Mouse (Mus musculus) 3T3-L1 (cell line): ENCODE results near the gene Tmem245.

Source experiments
- DNase-seq: peaks from one replicate; pipeline ENCODE4 v3.0.0-alpha.2; 2015; ENCODE audit warnings: low read depth, low spot score

Gene Tmem245

DNA sequence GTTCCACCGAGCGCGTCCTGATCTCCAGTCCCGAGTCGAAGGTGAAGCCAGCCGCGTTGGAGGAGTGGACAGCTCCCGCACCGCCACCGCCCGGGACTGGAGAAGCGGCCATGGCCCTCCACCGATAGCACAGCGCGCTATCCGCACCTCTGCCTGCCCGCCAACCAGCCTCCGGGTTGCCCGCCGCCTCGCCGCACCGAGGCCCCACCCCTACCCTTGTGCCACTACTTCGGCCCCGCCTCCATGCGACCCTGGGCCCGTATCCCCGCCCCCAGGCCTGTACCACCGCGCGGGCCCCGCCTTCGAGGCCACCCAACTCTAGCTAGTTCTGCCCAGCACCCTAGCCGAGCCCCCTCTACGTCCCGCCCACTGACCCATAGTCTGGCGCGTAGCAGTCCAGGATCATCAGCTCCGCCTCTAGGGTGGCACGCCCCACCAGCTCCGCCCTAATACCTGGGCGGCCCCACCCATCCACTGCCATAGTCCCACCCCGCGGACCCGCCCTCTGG lies 82.2 kb downstream of the Tmem245 start, which contains the start of gene Ctnnal1:
Gene Ctnnal1, minus strand, starts transcription at position 186 of the 509 bp plus-strand sequence.
- peak; percentile 83 for DNase-seq

DNA sequence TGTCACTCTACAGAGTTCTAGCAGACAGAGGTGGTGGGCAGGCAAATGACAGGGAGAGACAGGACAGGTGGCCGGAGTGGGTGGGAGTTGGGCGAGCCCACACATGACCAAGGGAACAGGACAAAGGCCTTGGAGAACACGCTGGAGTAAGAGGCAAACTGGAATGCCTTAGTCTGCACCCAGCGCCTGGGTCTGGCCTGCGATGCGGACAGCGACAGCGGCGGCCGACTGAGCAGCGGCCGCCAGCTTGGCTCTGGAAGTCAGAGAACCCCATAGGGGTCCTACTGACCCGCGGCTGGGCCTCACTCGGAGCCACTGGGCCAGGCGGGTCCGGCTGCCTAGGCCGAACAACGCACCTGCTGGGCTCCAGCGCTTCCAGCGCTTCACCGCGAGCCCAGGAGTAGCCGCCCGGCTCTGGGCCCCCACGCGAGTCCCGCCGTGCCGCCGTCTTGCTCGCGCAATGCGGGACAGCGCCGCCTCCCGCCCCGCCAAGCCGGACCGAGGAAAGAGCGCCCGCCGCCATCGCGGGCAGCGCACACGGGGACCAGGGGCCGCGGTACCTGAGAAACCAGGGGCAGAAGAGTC lies 82.7 kb downstream of the Tmem245 start:
- DNase-seq = peak; percentile 47

DNA sequence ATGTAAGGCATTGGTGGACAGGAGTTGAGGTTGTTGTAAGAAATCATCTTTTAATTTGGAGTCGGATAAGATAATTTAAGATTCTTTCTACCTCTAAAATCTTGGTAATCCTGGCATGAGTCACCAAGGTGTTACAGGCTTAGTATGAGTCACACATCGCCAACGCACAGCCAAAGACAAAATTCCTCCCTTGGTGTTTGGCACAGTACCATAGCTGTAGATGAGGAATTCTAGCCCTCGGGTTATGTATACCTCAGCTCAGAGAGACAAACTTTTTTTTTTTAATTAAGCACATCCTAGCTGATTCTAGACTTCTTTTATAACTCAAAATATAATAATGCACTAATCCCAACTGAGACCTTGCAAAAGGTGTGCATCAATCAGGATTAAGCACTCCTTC lies 83.2 kb downstream of the Tmem245 start:
- DNase-seq = peak; percentile 82

DNA sequence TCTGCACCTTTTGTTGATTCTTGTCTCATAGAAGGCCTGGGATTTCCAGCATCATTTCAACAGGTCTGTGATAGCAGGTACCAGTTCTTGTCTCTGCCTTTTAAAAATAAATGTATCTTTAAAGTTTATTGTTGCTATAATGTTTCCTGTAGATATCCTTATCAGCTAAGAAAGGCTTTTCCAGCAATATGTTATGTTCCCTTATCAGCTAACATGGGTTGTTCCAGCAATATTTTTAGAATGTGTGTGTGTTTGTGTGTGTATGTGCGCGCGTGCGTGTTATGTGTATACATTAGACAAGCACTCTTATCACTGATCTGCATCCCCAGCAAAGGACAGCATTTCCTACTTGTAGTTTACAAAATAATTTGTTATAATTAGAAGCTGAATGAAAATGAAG lies 85.7 kb downstream of the Tmem245 start:
- no peak for DNase-seq

DNA sequence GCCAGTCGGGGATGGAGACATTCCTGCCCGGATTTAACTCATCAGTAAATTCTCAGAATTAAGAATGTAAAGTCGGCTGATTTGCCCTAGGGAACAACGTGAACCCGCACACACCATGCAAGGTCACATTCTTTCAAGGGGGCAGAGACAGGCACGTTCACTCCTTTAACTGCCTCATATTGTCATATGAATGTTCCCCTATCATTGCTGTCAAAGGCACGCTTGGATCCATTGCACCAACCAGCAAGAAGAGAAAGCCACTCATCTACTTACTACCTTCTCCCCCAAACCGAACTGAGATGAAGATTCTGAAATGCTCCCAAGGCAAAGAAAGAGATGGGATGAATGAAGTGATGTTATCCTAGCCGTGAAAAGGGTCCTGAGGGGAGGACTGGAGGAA lies 88.5 kb downstream of the Tmem245 start:
- no peak for DNase-seq

DNA sequence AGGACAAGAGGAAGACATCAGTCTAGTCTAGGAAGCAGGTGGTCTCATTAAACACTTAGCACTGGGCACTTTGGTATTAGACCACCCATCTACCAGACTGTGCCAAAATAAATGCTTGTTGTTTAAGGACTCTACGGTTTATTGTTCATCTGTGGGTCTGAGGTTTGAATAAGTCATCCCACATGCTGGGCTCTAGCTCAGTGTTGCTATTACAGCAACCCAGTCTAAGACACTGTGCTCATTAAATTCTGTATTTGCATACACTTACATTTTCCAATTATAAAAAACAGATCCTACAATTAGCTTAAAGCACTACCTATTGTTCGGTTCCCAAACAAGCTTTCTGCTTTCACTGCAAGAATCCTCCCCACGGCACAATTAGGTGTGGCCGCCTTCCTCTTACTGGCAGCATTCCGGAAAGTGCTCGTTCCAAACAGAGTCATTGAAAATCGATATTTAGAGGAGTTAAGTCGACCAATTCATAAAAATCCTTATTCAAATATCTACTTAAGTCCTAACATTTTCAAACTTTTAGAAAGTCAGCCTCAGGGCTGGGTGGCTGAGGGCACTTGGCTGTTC lies 90.8 kb downstream of the Tmem245 start:
- DNase-seq = no peak

DNA sequence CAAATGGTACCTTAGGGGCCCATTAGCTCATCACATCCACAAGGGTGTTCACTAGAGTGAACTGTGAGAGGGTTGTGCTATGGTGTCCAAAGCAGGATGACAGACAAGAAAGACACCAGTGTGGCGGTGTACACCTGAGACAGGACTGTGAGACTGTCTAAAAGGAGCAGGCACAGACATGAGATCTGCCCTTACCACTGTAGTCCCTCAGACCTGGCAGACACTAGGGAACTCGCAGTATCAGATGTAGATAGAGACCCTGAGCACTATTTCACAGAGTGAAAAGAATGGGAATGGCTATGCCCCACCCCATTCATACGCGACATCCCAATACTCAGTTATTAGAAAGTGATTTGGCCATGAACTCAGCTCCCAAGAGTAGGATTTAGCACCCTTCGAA lies 91.3 kb downstream of the Tmem245 start:
- no peak for DNase-seq

DNA sequence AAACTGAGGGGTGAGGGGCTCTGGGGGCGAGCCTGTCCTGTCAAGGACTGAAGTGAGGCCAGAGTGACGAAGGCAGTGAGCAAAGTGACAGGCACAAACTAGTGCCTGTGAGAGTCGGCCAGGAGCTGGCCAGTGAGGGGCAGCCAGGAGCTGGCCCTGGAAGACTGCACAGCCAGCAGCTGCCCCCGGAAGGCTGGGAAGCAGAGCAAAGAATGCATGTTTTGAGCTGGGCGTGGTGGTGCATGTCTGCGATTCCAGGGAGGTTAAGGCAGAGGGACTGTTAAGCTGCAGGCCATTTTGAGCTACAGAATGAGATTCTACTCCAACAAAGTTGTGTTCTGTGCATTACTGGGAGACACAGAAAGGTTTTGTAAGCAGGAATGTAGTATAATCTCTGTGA lies 96.5 kb downstream of the Tmem245 start:
- no peak for DNase-seq

DNA sequence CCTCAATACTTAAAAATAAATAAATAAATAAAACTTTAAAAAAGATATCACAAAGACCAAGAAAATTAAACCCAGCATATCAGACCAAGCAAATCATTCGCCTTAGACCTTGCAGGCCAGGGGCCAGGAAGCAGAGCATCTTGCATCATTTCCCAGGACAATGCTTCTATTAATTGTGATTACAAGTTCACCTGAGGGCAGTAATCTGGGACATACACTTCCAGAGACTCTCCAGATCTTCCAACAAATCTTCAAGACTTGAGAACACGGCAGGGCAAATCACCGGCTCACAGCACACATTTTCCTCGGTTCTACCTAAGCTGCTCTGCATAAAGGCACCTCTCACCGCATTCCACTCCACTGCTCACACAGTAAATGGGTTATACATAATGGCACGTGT lies 99.2 kb downstream of the Tmem245 start:
- DNase-seq = no peak

DNA sequence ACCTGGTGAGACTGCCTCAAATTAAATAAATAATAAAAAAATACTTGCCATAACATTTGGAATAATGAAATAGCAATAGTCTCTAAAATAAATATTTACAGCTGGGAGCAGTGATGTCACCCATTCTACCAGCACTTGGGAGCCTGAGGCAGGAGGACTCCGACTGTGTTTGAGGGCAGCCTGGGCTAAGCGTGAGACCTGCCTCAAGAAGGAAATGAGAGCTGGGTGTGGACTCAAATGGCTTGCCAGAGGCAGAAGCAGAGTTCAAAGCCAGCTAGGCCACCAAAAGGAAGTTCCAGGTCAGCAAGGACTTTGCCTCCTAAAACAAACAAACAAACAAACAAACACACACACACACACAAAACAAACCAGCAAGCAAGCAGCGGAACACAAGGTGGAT lies 99.8 kb downstream of the Tmem245 start:
- no peak for DNase-seq

DNA sequence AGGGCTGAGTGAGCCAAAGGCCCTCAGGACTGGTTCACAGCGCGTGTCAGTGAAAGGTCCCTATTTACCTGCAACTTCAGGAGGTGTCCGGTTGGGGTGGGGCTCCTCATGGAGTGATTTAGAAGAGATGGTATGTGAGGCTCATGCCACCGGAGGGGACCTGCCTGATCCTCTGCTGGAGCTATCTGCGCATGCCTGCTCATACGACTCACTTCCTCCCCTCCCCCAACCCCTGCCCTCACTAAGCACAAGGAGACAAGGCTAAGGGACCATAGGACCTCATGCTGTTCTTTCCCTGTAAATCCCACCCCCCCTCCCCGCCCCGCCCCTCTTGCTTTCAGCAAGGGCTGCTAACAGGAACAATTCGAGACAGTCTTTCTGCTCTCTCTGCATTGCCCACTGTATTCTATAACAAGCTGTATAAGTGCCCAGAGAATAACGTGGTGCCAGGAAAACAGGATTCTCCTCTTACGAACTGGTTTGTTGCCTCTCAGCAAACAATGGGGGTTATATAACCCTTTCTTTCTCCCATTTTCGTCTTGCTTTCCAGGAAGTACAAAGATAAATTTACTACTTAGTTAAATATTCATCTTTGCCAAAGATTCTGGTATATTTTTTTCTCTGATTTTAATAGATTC lies 101.2 kb downstream of the Tmem245 start:
- peak; percentile 48 for DNase-seq

DNA sequence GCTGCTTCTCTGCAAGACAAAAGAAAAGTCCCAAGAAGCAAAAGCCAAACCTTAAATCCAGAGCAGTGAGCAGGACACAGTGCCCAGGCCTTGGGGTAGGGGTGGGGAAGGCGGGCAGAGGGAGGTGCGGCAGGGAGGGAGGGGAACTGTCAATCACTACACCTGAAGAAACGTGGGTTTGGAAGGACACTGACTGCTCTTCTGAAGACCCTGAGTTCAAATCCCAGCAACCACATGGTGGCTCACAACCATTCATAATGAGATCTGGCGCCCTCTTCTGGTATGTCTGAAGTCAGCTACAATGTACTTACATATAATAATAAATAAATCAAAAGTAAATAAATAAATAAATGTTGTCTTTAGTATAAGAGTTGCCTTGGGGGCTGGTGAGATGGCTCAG lies 102.3 kb downstream of the Tmem245 start:
- no peak for DNase-seq

DNA sequence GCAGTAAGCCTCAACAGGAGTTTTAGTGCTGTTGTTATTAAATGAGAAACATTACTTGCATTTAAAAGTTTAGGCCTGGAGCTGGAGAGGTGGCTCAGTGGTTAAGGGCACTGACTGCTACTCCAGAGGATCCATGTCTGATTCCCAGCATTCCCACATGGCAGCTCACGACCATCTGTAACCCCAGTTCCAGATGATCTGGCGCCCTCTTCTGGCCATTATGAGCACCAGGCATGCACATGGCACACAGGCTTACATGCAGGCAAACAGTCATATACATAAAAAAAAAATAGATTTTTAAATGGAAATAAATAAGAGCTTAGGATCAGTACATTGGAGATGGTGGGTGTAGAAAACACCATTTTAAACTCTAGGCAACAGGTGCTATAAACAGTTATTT lies 103.3 kb downstream of the Tmem245 start:
- DNase-seq = no peak

DNA sequence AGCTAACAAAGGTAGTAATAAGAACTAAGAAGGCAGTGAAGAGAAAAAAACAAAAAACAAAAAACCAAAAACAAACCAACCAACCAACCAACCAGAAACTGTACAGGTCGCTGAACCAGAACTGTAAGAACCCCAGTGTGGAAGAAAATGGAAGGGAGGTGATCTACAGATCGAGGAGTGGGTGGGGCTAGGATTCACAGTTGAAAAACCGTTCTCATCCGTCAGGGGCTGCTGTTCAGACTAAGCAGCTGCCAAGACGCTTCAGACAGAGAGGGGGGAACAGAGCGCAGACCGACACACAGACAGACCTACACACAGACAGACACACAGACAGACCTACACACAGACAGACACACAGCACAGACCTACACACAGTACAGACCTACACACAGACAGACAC lies 104.7 kb downstream of the Tmem245 start:
- DNase-seq = no peak

DNA sequence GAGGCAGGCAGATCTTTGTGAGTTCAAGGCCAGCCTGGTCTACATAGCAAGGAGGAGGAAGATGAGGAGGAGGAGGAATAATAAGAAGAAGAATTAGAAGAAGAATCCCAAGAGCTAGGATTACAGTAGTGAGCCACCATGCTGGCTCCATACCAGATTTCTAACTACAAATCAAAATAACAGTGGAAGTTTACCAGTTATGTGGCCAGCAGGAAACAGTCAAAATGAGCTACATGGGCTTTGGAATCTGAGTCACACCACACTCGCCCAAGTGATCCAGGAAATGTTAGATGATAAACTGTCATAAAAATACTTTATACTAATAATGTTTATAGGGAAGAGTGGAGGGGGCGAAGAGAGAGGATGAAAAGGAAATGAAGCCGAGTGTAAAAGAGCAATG lies 106.9 kb downstream of the Tmem245 start:
- peak; percentile 72 for DNase-seq

DNA sequence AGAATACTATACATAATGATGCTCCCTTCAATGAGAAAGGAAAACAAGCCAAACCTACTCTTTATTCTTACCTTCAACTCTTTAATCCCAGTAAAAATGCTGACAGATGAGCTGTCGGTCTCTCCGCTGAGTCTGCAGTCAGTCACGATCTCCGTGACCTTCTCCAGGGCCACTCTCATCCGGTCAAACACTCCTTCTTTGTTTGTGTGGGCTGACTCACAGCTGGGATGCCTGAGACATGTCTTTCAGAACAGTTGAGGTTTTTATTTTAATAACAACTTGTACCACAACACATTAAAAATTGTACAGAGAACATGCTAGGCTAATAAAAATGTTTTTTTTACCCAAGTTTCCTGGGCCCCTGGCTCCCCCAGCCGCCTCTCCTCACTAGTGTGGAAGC lies 109.6 kb downstream of the Tmem245 start:
- peak; percentile 66 for DNase-seq

DNA sequence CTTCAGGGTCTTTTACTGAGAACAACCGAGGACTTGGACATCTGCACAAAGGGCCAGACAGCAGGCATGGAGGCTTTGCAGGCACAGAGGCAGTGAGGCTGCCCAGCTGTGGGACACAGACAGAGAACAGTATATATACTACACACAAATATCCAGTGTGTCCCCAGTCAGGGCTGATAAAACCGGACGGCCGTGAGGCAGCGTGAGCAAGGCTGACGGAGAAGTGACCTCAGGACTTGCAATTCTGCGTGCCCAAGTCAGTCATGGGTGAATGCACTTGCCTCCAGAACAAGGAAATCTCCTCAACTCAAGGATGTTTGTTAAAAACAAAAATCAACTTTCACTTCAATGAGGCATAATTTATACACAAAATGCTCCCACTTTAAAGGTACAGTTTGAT lies 115.2 kb downstream of the Tmem245 start:
- DNase-seq = no peak

DNA sequence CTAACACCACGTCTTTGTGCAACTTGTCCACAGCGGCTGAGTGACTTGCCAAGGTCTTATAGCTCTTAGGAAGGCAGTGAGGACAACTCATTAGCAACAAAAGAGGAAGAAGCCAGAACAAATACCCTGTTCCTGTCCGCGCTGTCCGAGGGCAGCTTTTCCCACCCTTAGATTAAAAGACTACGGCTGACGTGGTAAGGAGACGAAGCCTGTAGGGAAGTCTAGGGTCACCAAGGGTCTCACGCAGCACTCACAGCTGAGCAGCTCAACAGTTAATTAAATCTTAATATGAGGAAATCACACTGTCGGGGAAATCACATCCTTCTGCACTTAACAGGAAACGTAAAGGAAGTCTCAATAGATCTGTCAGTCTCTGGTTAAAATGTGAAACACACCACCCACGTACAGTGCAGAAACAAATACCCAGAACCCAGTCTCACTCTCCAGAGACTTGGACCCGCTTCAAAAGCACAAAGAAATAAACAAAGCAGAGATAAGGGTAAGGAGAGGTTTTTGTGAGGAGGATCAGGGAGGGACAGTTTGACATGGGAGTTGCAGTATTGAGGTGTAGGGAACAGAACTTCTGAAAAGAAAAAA lies 116.1 kb downstream of the Tmem245 start:
- no peak for DNase-seq

DNA sequence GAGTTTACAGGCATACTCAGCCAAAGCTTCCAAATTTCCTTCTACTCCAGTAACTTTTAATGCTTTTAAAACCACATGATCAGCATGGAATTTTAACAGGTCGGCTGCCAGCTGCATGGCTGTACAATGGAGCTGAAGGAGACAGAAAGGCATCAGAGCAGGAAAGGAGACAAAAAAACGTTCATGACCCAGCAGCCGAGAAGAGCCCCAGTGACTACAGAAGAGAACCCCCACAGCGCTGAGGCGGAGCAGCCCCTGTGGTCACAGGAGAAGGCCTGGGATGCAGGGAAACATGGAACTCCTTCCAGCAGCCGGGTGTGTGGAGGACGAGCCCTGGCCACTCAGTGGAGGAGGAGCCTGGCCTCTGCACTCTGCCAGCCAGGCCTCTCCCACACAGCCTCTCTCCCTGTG lies 117.7 kb downstream of the Tmem245 start:
- DNase-seq = no peak

DNA sequence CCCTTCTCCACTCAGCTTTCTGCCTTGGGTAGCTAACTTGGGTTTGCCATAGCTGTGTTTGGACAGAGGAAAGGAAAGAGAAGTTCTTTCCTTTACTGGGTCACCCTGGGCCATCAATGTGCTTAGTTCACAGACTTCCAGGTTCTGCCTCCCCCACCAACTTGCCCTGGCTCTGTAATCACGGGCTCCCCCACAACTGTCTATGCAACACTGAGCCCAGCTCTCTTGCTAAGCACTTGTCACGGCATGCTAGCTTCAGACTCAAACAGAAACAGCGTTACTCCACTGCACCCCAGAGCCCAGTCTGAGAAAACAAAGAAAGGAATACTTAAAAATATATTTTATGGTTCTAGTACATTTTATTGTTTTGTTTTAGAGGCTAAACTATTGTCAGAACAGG lies 118.3 kb downstream of the Tmem245 start:
- no peak for DNase-seq

DNA sequence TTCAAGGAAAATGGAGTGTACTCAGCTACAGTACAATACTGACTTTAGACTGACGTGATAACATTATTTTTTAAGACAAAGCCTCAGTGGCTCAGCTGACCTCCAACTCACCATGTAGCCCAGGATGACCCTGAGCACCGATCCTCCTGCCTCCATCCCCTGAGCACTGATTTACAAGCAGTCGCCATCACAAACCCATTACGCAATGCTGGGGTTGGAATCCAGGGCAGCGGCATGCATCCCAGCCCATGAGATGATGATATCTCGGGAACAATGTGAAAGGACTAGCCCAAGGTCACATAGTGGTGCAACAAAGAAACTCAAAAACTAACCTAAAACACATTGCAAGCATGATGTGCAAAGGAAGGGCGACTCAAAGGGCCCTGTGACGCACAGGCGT lies 123.0 kb downstream of the Tmem245 start:
- DNase-seq = no peak

DNA sequence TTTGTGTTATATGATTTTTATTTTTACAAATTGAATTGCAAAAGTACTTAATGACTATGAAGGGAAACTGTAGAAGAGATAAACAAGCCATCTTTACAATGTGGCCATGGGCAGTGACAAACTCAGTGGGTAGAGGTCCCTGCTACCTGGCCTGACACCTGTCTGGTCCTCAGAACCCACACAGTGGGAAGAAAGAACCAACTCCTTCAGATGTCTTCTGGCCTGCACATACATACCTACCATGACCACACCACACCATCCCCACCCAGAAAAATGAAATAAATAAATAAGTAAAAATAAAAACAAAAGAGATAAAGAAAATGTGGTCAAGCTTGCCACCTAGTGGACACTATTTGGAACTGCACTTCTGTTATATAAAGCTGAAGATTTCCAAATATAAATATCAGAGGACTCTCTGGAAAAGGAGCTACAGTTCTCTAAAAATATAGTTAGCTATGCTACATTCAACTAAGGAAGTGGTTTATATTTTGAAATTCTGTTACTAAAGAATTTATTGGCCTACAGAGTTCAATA lies 127.2 kb downstream of the Tmem245 start:
- peak; percentile 72 for DNase-seq
